Mouse (Mus musculus) testis, adult 2 months (tissue): ENCODE data around the gene Itpkb. TPM values are rescaled to one million over a fixed set of nuclear protein-coding genes. Genes with fewer than 3 reads are reported as not detected.
A peak's percentile ranks its signal among the peaks of the same experiment; 100 is the strongest.

Source experiments
- H3K27ac ChIP-seq: fragments of 200-500 bp; 2 replicates; pipeline ENCODE4 v1.5.1; 2012; ENCODE audit warnings: low read depth, low read length; ENCODE audit not compliant: control insufficient read depth, insufficient read depth
- H3K27me3 ChIP-seq: fragments of 200-500 bp; 2 replicates; pipeline ENCODE4 v1.6.1; 2012; ENCODE audit warnings: mild to moderate bottlenecking, low read length, moderate library complexity; ENCODE audit not compliant: control insufficient read depth, insufficient read depth
- H3K36me3 ChIP-seq: fragments of 200-500 bp; 2 replicates; pipeline ENCODE4 v1.6.1; 2012; ENCODE audit warnings: mild to moderate bottlenecking, low read length; ENCODE audit not compliant: control insufficient read depth, insufficient read depth
- H3K4me1 ChIP-seq: fragments of 200-500 bp; 2 replicates; pipeline ENCODE4 v1.6.1; 2012; ENCODE audit warnings: low read length; ENCODE audit not compliant: control insufficient read depth, insufficient read depth
- H3K4me3 ChIP-seq: fragments of 200-500 bp; 2 replicates; pipeline ENCODE4 v1.5.1; 2012; ENCODE audit warnings: low read depth, mild to moderate bottlenecking, low read length, moderate library complexity, mixed read lengths; ENCODE audit not compliant: control insufficient read depth
- CTCF ChIP-seq: fragments of 200-500 bp; IDR thresholded peaks from 2 replicates; pipeline ENCODE4 v1.5.1; 2012; ENCODE audit warnings: low read depth, mild to moderate bottlenecking, inconsistent platforms, low read length, moderate library complexity; ENCODE audit not compliant: control insufficient read depth, insufficient read depth, insufficient replicate concordance
- POLR2A ChIP-seq: fragments of 200-500 bp; IDR thresholded peaks from 2 replicates; pipeline ENCODE4 v1.6.1; 2012; ENCODE audit warnings: low read depth, mild to moderate bottlenecking, inconsistent platforms, low read length, moderate library complexity; ENCODE audit not compliant: control insufficient read depth
- polyA plus RNA-seq: library from polyadenylated mRNA; depleted of rRNA; stranded (reverse); fragments of >200 nt; gene quantifications from 2 replicates; pipeline ENCODE4 v1.2.3, GENCODE M21; 2012

Gene Itpkb
- polyA plus RNA-seq, 1 experiment: 9.9 TPM

- TF ChIP-seq POLR2A (no peak), CTCF (no peak)
Observed at GRCm38 (mm10) chr1:180317450-180317849, 12.8 kb upstream of the Itpkb start.

DNA sequence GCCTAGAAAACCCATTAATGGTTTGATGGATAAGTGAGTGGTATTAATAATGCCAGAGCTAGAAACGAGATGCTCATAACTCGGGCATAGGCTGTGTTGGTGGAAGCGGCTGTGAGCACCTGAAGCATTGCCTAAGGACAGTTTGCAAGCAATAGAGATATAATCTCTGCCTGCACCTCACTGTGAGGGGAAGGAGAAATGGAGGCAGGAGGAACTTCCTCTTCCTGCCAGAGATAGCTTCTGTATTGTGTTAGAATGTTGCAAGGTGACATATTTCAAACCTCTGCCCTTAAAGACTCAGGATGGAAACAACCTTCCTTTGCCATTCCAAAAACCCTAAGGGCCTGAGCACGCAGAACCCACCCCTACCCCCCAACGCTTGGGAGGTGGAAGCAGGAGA lies 11.9 kb upstream of the Itpkb start:
- Histone ChIP-seq H3K36me3 (no peaks in the 10 kb centered on the region), H3K27ac (no peak overlapping the region), H3K27me3 (no peaks in the 10 kb centered on the region), H3K4me3 (no peak overlapping the region), H3K4me1 (peaks cover 8% of the 10 kb centered on the region)
- no peak for TF ChIP-seq POLR2A
- no peak for TF ChIP-seq CTCF

More at GRCm38 (mm10) chr1:180317450-180317849, 12.8 kb upstream of the Itpkb start:
- no peak overlapping the region for H3K4me3 ChIP-seq
- no peaks in the 10 kb centered on the region for H3K36me3 ChIP-seq
- peaks cover 8% of the 10 kb centered on the region for H3K4me1 ChIP-seq
- no peak overlapping the region for H3K27ac ChIP-seq
- no peaks in the 10 kb centered on the region for H3K27me3 ChIP-seq

GRCm38 (mm10) chr1:180319895-180320294 lies 10.4 kb upstream of the Itpkb start:
- no peaks in the 10 kb centered on the region for H3K36me3 ChIP-seq
- no peak overlapping the region for H3K4me3 ChIP-seq
- H3K27me3 ChIP-seq: no peaks in the 10 kb centered on the region
- no peak overlapping the region for H3K27ac ChIP-seq
- H3K4me1 ChIP-seq: peaks cover 4% of the 10 kb centered on the region
- no peak for TF ChIP-seq CTCF
- TF ChIP-seq POLR2A: no peak

GRCm38 (mm10) chr1:180322896-180323295 lies 7.4 kb upstream of the Itpkb start:
- no peak for TF ChIP-seq CTCF
- TF ChIP-seq POLR2A: no peak
- H3K27me3 ChIP-seq: no peaks in the 10 kb centered on the region
- H3K4me3 ChIP-seq: peak overlapping the region; percentile 17; the same call in 1 of the 2 replicates
- H3K4me1 ChIP-seq: peaks cover 4% of the 10 kb centered on the region
- no peak overlapping the region for H3K27ac ChIP-seq
- no peaks in the 10 kb centered on the region for H3K36me3 ChIP-seq

DNA sequence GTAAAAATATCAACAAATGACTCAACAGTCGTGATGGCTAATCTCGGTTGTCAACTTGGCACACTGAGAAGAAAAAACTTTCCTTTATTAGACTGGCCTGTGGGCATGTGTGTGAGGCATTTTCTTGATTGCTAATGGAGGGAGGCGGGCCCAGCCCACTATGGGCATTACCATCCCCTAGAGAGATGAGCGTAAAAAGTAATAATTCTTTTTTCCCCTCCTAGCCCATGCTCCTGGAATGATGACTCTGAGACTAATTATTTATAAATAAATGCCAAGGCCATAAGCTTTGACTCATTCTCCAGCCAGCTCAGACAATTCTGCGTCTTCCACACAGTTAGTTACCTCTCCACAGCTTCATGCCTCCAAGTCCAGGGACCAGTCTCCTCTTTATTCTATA lies 6.8 kb upstream of the Itpkb start:
- no peaks in the 10 kb centered on the region for H3K36me3 ChIP-seq
- peaks cover 4% of the 10 kb centered on the region for H3K4me1 ChIP-seq
- no peaks in the 10 kb centered on the region for H3K27me3 ChIP-seq
- H3K27ac ChIP-seq: no peak overlapping the region
- no peak overlapping the region for H3K4me3 ChIP-seq
- TF ChIP-seq CTCF: no peak
- TF ChIP-seq POLR2A: no peak

DNA sequence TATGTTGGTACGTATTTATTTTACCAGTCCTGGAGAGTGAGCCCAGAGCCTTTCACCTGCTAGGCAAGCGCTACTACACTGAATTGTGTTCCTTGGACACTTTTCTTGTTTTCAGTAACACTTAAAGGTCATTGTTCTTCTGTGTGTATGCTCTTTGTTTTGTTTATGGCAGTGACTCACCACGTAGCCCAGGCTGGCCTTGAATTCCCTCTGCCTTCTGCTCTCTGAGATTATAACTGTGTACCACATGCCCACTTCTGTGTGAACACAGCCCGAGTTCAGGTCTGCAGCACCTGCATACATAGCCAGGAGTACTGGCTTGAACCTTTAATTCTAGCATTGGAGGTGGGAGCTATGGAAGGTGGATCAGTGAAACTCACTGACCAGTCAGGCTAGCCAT lies 6.0 kb upstream of the Itpkb start:
- H3K36me3 ChIP-seq: no peaks in the 10 kb centered on the region
- no peaks in the 10 kb centered on the region for H3K27me3 ChIP-seq
- peaks cover 4% of the 10 kb centered on the region for H3K4me1 ChIP-seq
- no peak overlapping the region for H3K4me3 ChIP-seq
- TF ChIP-seq POLR2A (no peak), CTCF (no peak)
- no peak overlapping the region for H3K27ac ChIP-seq

- Histone ChIP-seq H3K4me1 (peaks cover 19% of the 10 kb centered on the region), H3K27me3 (no peaks in the 10 kb centered on the region; the same call in 1 of the 2 replicates), H3K27ac (peak overlapping the region; percentile 31; the same call in 1 of the 2 replicates), H3K36me3 (no peaks in the 10 kb centered on the region), H3K4me3 (no peak overlapping the region)
- TF ChIP-seq CTCF: no peak
- no peak for TF ChIP-seq POLR2A
Observed at GRCm38 (mm10) chr1:180328794-180329665, 1.3 kb upstream of the Itpkb start.

DNA sequence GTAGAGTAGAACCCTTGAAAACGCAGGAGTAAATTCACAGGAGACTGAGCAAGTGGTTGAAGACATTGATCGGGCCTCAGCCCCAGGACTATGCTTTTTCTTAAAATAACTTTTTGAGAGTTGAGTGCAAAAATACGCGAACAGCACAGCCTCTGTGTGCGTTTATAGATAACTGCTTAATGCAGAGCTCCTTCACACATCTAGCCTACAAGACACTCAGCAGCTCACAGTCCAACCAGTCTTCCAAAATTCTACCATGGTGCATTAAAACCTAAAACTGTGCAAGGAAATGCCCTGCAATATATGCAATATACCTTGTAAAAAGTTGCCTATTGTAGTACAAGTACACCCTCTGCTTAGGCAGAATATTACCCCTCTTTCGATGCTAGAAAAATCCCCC lies 579 bp upstream of the Itpkb start:
- Histone ChIP-seq H3K4me3 (no peak overlapping the region), H3K4me1 (peaks cover 19% of the 10 kb centered on the region), H3K27ac (no peak overlapping the region), H3K36me3 (no peaks in the 10 kb centered on the region), H3K27me3 (no peaks in the 10 kb centered on the region; the same call in 1 of the 2 replicates)
- no peak for TF ChIP-seq CTCF
- no peak for TF ChIP-seq POLR2A
